Mouse (Mus musculus): ENCODE measurements around the gene Cox6b2. TPM values are rescaled to one million over a fixed set of nuclear protein-coding genes. Genes with fewer than 3 reads are reported as not detected.

Gene Cox6b2
- total RNA-seq (2021), result 1 to 10 TPM; 6.9 to 8.7 TPM

GRCm38 (mm10) chr7:4752821-4753570 is at the start of gene Cox6b2:
Cox6b2 (minus strand) TSS chr7:4753094.
- intact Hi-C loops (cut with DNase I), result no loop called here
- DNase-seq (ENCODE audit: extremely low spot score in 1 of 2, low spot score in 2 of 2), result peak; percentile 69 to 93

- intact Hi-C loops (cut with DNase I), result no loop called here
These were observed 49.4 kb upstream of the Cox6b2 start for GRCm38 (mm10) chr7:4802247-4802646.

DNA sequence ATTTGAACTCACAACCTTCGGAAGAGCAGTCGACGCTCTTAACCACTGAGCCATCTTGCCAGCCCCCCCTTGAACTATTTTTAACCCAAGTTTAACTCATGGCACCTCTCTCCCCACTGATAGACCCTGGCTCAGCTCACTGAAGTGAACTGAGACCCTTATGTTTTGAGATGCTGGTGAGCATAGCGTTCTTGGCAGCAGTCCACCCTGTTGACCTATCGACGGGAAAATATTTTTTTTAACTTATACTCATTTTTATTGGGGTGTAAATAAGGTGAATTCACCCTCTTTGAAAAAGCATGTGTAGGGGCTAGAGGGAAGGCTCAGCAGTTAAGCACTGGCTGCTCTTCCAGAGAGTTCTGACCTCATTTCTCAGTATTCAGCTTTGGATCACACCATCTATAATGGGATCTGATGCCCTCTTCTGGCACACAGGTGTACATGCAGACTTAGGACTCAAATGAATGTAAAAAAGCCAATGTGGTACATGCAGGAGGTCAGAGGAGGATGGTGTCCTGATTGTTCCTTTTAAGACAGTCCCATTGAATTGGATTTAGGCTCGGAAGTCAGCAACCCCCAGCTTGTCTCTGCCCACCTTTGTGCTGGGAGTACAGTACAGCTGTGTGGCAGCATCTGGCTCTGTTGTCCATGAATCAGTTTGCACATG is 43.0 kb upstream of the Cox6b2 start:
- peak in 1 of 2 experiments; percentile 13 for DNase-seq (ENCODE audit: extremely low spot score in 1 of 2, low spot score in 2 of 2)
- intact Hi-C loops (cut with DNase I), result loop anchor here (5.0 kb wide), 1 partner anchor 239 kb away; no protein-coding TSS in a partner anchor

More at GRCm38 (mm10) chr7:4802247-4802646, 49.4 kb upstream of the Cox6b2 start:
- no peak for DNase-seq (ENCODE audit: extremely low spot score in 1 of 2, low spot score in 2 of 2)

GRCm38 (mm10) chr7:4794631-4795168 is 41.8 kb upstream of the Cox6b2 start:
- intact Hi-C loops (cut with DNase I), result loop anchor here (5.0 kb wide), 2 partner anchors 87 to 237 kb away; no protein-coding TSS in a partner anchor

DNA sequence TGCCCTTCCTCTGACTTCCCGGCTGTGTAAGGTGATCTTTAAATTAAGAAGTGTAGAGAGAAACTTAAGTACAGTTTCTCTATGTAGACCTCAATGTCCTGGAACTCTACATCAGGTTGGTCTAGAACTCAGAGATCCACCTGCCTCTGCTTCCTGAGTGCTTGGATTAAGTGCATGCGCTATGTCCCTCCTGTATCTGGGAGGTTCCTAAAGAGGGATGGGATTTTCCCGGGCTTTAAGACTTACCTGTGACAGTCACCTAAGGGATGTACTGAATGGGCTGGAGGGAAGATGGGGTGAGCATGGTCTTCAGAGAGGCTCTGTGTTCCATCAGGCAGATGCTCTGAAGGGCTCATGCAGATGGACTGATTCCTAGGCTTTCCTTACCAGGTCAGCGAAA is 40.8 kb upstream of the Cox6b2 start:
- intact Hi-C loops (cut with DNase I), result loop anchor here (2.0 to 5.0 kb wide), 2 partner anchors 53 to 86 kb away; partner anchors contain the start of gene Kmt5c
- DNase-seq (ENCODE audit: extremely low spot score in 1 of 2, low spot score in 2 of 2), result no peak

More at GRCm38 (mm10) chr7:4794631-4795168, 41.8 kb upstream of the Cox6b2 start:
- DNase-seq (ENCODE audit: extremely low spot score in 1 of 2, low spot score in 2 of 2), result no peak

GRCm38 (mm10) chr7:4793248-4793647 is 40.4 kb upstream of the Cox6b2 start:
- intact Hi-C loops (cut with DNase I), result loop anchor here (2.0 to 5.0 kb wide), 2 partner anchors 52 to 86 kb away; partner anchors contain the start of gene Kmt5c
- peak in 1 of 2 experiments; percentile 42 for DNase-seq (ENCODE audit: extremely low spot score in 1 of 2, low spot score in 2 of 2)

DNA sequence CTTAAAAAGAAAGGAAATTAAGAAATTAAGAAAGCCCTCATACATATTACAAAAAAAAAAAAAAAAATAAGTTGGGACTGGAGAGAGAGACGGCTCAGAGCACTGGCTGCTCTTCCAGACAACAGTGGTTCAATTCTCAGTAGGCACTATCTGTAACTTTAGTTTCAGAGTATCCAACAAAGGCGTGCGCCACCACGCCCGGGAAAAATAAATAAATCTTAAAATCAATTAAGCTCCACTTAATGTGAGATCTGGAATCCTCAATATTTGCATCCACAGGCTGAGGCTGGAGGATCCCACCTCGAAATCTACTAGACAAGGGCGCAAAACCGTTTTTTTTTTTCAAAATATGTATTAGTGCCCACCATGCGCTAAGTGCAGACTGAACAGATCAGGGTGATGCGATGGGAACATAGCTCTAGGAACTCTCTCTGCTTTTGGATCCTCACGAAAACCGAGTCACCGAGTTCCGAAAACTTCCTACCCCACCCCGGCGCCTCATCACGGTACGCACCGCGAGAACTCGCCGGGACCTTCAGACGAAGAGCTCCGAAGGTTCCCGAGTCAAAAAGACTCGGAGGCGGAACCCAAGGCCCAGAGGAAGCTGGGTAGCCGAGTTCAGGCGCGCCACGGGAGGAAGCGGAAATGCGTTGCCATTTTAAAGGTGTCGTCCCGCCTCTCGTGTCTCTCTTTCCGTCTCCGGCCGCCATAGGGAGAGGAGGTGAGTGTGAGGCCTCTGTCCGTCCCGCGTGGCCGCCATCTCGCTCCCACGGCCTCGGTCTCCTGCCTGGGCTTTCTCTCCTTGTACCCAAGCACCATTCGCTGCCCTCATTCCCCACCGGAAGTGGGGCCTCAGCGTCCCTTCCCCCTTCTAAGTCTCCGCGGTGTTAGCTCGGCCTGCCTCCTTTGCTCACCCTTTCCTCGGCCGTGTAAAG is 39.7 kb upstream of the Cox6b2 start, which contains the start of gene Rpl28:
Gene Rpl28, plus strand, starts transcription at position 597 of the 935 bp plus-strand sequence.
- intact Hi-C loops (cut with DNase I), result loop anchor here (2.0 to 5.0 kb wide), 2 partner anchors 52 to 85 kb away; partner anchors contain the start of gene Kmt5c
- DNase-seq (ENCODE audit: extremely low spot score in 1 of 2, low spot score in 2 of 2), result peak; percentile 95 to 97

DNA sequence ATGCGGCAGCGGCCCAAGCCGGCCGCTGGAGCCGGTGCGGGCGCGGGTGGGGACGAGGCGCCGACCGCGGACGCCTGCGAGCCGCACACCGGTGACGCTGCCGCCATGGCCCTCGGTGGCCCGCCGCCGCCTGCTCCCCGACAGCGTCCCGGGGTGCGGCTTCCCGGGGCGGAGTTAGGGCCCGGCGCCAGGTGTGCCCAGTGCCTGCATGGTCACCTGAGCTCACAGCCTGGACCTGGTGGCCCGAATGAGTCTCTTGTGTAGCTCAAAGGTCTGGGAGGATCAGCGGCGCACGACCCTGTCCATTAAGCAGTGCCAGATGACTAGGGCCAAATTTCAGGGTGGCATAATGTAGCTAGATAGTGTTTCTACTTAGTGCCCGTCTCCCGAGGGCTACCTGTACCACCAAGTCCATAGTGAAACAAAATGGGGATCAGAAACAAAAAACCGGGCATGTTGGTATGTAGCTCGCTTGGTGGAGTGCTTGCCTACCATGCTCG is 36.6 kb upstream of the Cox6b2 start, which contains the start of gene Tmem238:
Gene Tmem238, minus strand, starts transcription at position 221 of the 500 bp plus-strand sequence.
- peak in 1 of 2 experiments; percentile 69 for DNase-seq (ENCODE audit: extremely low spot score in 1 of 2, low spot score in 2 of 2)
- intact Hi-C loops (cut with DNase I), result no loop called here

DNA sequence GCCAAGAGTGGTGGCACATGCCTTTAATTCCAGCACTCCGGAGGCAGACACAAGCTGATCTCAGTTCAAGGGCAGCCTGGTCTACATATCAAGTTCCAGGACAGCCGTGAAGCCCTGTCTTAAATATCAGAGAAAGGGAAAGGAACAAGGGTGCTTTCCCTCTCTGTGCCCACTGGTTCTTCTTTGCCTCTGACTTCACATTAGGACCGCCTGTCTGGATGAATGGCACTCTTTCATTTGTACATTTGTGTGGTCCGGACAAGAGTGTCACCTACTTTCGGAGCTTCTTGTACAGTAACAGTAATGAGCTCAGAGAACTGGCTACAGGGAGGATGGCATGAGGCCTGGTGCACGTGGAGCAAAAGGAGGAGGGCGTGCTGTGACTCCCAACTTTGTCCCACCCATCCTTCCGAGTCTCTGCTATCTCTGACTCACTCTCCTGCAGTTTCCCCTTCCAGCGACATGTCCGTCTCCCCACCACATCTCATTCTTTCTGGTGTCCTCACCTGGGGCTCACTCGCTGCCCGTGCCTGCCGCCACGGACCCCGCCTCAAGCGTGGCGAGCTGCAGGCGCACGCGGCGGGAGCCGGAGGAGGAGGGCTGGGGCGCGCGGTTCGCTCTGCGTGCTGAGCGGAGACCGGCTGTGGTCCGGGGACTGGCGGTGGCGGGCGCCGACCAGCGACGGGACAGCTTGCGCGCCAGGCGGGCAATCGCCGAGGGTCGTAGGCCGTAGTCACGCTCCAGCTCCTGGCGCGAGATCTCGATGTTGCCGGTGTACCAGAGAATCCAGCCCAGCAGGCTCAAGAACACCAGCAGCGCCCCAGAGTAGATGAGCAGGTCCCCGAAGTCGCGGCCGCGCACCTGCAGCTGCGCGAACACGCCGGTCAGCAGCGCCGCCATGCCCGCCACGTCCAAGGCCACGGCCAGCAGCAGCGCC is 35.9 kb upstream of the Cox6b2 start:
- intact Hi-C loops (cut with DNase I), result no loop called here
- DNase-seq (ENCODE audit: extremely low spot score in 1 of 2, low spot score in 2 of 2), result peak; percentile 22 to 83

DNA sequence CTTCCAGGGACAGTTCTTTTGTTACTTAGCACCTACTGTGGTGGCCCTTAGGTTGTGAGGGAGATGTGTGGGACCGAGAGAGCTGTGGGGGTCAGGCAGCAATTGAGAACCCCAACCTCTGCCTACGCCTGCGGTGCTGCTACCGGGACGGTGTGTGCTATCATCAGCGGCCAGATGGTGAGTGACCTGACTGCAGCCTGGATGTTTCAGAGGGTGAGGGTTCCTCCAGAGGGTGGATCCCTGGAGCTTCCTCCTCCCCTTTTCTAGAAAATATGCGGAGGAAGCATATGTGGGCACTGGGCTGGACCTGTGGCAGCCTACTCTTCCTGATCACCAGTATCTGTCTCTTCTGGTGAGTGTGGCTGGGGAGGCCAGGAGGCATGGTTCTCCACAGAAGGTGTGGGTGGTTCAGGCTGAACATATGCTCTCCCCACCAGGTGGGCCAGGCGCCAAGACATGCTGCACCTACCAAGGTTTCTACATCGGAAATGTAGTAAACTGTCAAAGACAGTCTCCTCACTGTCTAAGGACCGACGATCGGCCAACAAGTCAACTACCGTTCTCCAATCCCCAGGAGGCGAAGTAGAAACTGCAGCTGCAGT is 30.9 kb upstream of the Cox6b2 start:
- peak in 1 of 2 experiments; percentile 55 for DNase-seq (ENCODE audit: extremely low spot score in 1 of 2, low spot score in 2 of 2)
- intact Hi-C loops (cut with DNase I), result no loop called here

DNA sequence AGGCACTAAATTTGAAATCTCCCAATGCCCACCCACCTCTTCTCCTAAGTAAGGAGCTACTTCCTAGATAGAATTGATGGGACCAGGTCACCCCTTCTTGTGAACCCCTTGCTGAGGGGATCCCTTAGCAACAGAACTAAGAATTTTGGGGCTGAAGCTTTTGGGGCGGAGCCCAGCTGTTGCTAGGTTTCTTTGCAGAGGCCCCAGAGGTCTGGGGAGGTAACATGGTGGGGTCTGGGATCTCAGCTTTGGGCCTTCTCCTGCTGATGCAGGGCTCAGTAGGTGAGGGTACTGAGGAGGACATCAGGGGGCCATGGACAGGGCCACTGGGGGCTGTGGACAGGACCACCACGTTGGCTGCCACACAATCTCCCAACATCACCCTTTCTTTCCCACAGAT is 29.9 kb upstream of the Cox6b2 start, which contains the start of the genes Il11 and Tmem190:
Gene Il11, minus strand, starts transcription at position 101 of the 400 bp plus-strand sequence.
Gene Tmem190, plus strand, starts transcription at position 179 of the 400 bp plus-strand sequence.
- intact Hi-C loops (cut with DNase I), result no loop called here
- DNase-seq (ENCODE audit: extremely low spot score in 1 of 2, low spot score in 2 of 2), result no peak

GRCm38 (mm10) chr7:4782130-4782529 is 29.2 kb upstream of the Cox6b2 start:
- DNase-seq (ENCODE audit: extremely low spot score in 1 of 2, low spot score in 2 of 2), result no peak
- intact Hi-C loops (cut with DNase I), result no loop called here

DNA sequence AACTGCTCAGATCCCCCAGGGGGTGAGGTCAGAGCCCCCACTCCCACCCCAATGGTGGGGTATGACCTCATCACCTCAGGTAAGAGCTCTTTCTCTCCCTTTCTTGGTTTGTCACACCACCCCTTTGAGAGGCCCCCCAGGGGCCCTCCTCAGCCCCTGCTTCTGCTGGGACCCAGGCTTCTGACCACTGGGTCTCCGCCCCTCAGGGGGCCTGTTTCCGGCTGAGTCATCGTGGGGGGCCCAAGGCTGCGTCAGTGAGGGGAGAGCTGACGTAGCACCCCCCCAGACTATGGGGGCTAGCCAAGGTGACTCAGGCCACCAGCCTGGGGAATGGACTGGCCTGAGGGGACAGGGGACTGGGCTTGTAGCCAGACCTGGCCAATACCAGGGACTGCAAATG is 27.0 kb upstream of the Cox6b2 start:
- peak in 1 of 2 experiments; percentile 34 for DNase-seq (ENCODE audit: extremely low spot score in 1 of 2, low spot score in 2 of 2)
- intact Hi-C loops (cut with DNase I), result no loop called here

DNA sequence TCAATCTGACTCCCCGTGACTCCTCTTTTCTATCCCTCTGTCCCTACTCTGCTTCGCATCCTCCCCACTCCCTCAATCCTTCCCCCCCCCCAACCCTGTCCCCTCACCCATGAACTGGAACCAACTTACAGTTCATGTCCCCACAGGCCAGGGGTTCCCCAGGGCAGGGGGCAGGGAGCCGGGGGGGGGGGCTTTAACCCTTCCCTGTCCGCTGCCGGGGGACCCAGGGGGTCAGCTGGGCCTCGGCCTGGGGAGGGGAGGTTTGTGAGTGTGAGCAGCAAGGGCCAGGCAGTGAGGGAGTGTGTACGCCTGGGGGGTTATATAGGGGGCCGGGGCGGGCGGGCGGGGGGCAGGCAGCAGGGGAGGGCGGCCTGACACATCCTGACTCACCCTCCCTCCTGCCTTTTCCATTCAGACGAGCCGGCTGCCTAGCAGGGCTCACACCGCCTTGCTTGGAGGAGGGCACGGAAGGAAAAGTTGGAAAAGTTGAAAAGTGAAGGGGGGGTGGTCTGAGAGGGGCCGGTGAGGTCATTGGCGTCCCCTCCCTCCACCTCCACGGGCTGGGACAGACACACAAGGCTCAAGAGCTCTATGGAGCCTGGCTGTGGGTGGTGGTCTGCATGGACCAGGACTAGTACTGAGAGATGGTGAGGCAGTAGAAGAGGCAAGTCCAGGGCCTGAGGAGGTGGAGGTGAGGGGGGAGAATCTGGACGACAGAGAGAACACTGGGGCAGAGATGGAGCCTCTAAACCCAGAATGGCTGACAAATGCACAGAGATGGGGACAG is 25.1 kb upstream of the Cox6b2 start:
- DNase-seq (ENCODE audit: extremely low spot score in 1 of 2, low spot score in 2 of 2), result no peak
- intact Hi-C loops (cut with DNase I), result no loop called here

DNA sequence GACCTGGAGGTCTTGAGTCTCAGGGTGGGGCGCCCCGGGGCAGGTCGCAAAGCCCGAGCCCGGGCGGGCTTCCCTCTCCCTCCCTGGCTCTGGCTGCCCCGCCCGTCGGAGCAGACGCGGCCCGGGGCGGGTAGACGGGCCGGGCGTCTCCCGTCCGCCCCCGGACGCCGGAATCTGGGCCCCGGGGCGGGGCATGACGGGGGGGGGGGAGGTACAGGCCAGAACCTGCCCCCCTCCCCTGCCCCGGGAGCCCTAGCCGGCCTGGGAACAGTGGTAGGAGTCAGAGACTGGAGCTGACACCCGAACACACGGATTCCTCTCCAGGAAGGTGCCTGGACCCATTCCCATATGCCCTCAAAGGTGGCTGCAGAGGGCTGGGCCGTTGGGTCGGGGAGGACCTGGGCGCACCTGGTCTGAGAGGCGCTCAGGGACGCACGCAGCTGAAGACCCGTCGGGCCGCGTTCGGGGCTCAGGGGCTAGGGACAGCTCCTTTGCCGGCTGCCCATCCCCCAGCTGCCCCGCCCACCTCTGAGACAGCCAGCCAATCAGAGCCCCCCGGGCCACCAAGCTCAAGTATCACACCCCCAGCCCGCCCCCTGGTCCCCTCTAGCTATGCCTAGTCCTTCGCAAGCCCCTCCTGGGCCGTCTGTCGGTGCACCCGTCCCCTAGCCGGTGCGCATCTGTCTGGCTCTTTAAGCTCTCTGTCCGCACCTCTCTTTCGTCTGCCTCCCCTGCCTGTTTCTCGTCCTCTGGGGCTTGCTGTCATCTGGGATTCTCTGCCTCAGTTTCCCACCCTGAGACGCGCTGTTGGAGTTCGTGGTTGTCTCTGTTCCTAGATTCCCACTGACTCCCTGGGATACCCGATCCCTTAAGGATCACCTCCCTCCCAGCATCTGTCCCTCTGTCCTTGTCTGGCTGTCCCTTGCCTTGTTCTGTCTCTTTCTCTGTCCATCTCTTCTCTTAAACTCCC is 24.3 kb upstream of the Cox6b2 start:
- DNase-seq (ENCODE audit: extremely low spot score in 1 of 2, low spot score in 2 of 2), result peak in 1 of 2 experiments; percentile 83
- intact Hi-C loops (cut with DNase I), result no loop called here

Data from left cerebral cortex, postnatal 10 days (tissue).